Mouse (Mus musculus) left cerebral cortex, adult 9 months (tissue): ENCODE measurements at regions not wholly inside any gene's neighbourhood (a gene's known extent, or its start where the extent isn't known, plus 50 kb on each side); places are given as distances from the start of the nearest gene placed in this dataset.

Experiments used
- DNase-seq, 2 experiments: peaks; one replicate each; pipeline ENCODE4 v3.0.0; 2022; ENCODE audit warnings: low spot score in 2 of 2

- no peak for DNase-seq
Measured at GRCm38 (mm10) chr14:85160396-85160795, 717.0 kb downstream of the Pcdh17 start.

- DNase-seq = no peak
Measured at GRCm38 (mm10) chr14:85186794-85187193, 743.4 kb downstream of the Pcdh17 start.

DNA sequence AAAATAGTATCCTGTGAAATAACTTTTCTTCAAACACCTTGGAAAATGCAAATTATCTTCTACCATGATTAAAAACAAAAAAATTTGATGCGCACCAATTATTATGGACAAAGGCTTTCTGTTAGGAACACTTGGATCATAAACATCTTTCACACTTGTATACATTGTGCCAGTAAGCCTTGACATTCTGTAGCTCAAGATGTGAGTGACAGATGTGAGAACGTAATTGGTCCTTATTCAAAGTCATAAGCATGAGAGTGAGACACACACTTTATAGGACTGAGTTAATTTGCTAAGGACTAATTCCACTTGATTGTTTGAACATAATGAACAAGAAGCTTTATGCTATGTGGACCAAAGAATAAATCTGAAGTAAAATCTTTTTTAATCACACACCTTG lies 760.7 kb downstream of the Pcdh17 start:
- no peak for DNase-seq

DNA sequence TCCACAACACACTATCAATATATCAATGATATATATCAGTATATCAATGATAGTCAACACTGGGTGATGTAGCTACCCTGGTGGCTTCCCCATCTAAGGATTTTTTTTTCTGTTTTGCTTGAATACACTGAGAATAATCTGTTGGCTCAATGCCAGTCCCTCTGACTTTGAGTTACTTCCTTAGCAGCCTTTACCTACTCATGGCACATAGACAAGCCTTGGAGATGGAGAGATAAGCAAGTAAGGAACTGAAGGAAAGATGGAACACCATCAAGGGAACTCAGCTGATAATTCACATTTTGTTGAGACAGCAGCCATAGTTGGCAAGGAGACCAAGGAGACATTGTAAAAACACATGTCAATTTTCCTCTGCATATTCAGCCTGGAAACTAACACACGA lies 765.0 kb downstream of the Pcdh17 start:
- DNase-seq = no peak

- DNase-seq = peak in 1 of 2 experiments; percentile 4
Measured at GRCm38 (mm10) chr14:85215026-85215425, 771.7 kb downstream of the Pcdh17 start.
